Mouse (Mus musculus) stomach, postnatal 0 days (tissue): ENCODE measurements around the gene Kcnj6.

Source experiments
- CTCF ChIP-seq: IDR thresholded peaks from 2 replicates; pipeline ENCODE4 v1.5.1; 2016; ENCODE audit warnings: antibody characterized with exemption, low read depth, mild to moderate bottlenecking, moderate library complexity
- EP300 ChIP-seq: optimal IDR thresholded peaks from 2 replicates; pipeline ENCODE3; 2016; ENCODE audit warnings: antibody characterized with exemption

- TF ChIP-seq CTCF, result no peak
- no peak for TF ChIP-seq EP300
Measured at GRCm38 (mm10) chr16:94717051-94717450, 280.4 kb downstream of the Kcnj6 start.
